Mouse (Mus musculus) MEL (cell line): ENCODE results near the gene Prkch. TPM values are rescaled to one million over a fixed set of nuclear protein-coding genes. Genes with fewer than 3 reads are reported as not detected.

Experiments used
- DNase-seq: peaks from one replicate; pipeline ENCODE4 v3.0.0; 2011; ENCODE audit warnings: low read depth, low spot score
- H3K27ac ChIP-seq: 2 replicates; pipeline ENCODE4 v1.5.1; 2012; ENCODE audit warnings: low read depth, mild to moderate bottlenecking, control low read depth, low read length, moderate library complexity; ENCODE audit not compliant: control insufficient read depth
- H3K27me3 ChIP-seq, 2 experiments: fragments of 150-350 bp in 1 of 2; sonication (generic) in 1 of 2; 2 replicates each; pipeline ENCODE4 v1.6.1; 2012; ENCODE audit warnings: low read length in 2 of 2, mild to moderate bottlenecking in 2 of 2, improper control_type of control experiment in 1 of 2, moderate library complexity in 1 of 2; ENCODE audit not compliant: insufficient read depth in 2 of 2, control insufficient read depth in 1 of 2
- H3K36me3 ChIP-seq, 2 experiments: 2 replicates each; pipeline ENCODE4 v1.6.1; 2012 to 2014; ENCODE audit warnings: low read length in 2 of 2, improper control_type of control experiment in 1 of 2, inconsistent platforms in 1 of 2, mild to moderate bottlenecking in 1 of 2; ENCODE audit not compliant: insufficient read depth in 2 of 2, control insufficient read depth in 1 of 2
- H3K4me1 ChIP-seq, 2 experiments: fragments of 150-350 bp in 1 of 2; sonication (generic) in 1 of 2; 2 replicates each; pipeline ENCODE4 v1.6.1; 2012; ENCODE audit warnings: low read length in 2 of 2, improper control_type of control experiment in 1 of 2, mild to moderate bottlenecking in 1 of 2; ENCODE audit not compliant: insufficient read depth in 2 of 2, control insufficient read depth in 1 of 2
- H3K4me3 ChIP-seq, 2 experiments: fragments of 150-350 bp in 1 of 2; sonication (generic) in 1 of 2; 2 replicates each; pipeline ENCODE4 v1.5.1; 2012; ENCODE audit warnings: low read depth in 2 of 2, low read length in 2 of 2, mild to moderate bottlenecking in 2 of 2, moderate library complexity in 2 of 2, control low read depth in 1 of 2, improper control_type of control experiment in 1 of 2; ENCODE audit not compliant: control insufficient read depth in 1 of 2, insufficient read depth in 1 of 2
- H3K79me2 ChIP-seq: 2 replicates; pipeline ENCODE4 v1.6.1; 2012; ENCODE audit warnings: mild to moderate bottlenecking, low read length, moderate library complexity; ENCODE audit not compliant: control insufficient read depth, poor library complexity, insufficient read depth
- H3K9ac ChIP-seq: 2 replicates; pipeline ENCODE4 v1.6.1; 2012; ENCODE audit warnings: low read depth, mild to moderate bottlenecking, control low read depth, low read length, moderate library complexity; ENCODE audit not compliant: control insufficient read depth, poor library complexity, severe bottlenecking
- H3K9me3 ChIP-seq: fragments of 150-350 bp; sonication (generic); replicated peaks from 2 replicates; pipeline ENCODE4 v1.6.1; 2012; ENCODE audit warnings: mild to moderate bottlenecking, low read length, improper control_type of control experiment, moderate library complexity; ENCODE audit not compliant: insufficient read depth
- BHLHE40 ChIP-seq: IDR thresholded peaks from 2 replicates; pipeline ENCODE4 v1.6.1; 2012; ENCODE audit warnings: low read depth, mild to moderate bottlenecking, inconsistent platforms, low read length, improper control_type of control experiment, borderline replicate concordance
- CHD2 ChIP-seq: IDR thresholded peaks from 2 replicates; pipeline ENCODE4 v1.6.1; 2011; ENCODE audit warnings: low read length, improper control_type of control experiment
- CTCF ChIP-seq, 3 experiments: IDR thresholded peaks in 2 of 3; conservative IDR thresholded peaks in 1 of 3; 2 replicates each; pipeline ENCODE4 v1.5.1; 2011 to 2012; ENCODE audit warnings: low read length in 3 of 3, low read depth in 2 of 3, mild to moderate bottlenecking in 2 of 3, improper control_type of control experiment in 1 of 3, inconsistent platforms in 1 of 3, mixed read lengths in 1 of 3, moderate library complexity in 1 of 3; ENCODE audit not compliant: control insufficient read depth in 1 of 3, insufficient read depth in 1 of 3, poor library complexity in 1 of 3, severe bottlenecking in 1 of 3
- E2F4 ChIP-seq: IDR thresholded peaks from 2 replicates; pipeline ENCODE4 v1.6.1; 2011; ENCODE audit warnings: low read depth, low read length, improper control_type of control experiment, borderline replicate concordance
- GABPA ChIP-seq: IDR thresholded peaks from 2 replicates; pipeline ENCODE4 v1.6.1; 2012; ENCODE audit warnings: low read depth, mild to moderate bottlenecking, inconsistent platforms, low read length, improper control_type of control experiment, moderate library complexity
- MAFK ChIP-seq: IDR thresholded peaks from 2 replicates; pipeline ENCODE4 v1.6.1; 2011; ENCODE audit warnings: low read depth, mild to moderate bottlenecking, low read length, improper control_type of control experiment, borderline replicate concordance
- MAZ ChIP-seq: IDR thresholded peaks from 2 replicates; pipeline ENCODE4 v1.6.1; 2012; ENCODE audit warnings: low read depth, mild to moderate bottlenecking, inconsistent platforms, low read length, improper control_type of control experiment
- MXI1 ChIP-seq: IDR thresholded peaks from 2 replicates; pipeline ENCODE4 v1.6.1; 2011; ENCODE audit warnings: mild to moderate bottlenecking, low read depth, low read length, improper control_type of control experiment
- NRF1 ChIP-seq: IDR thresholded peaks from 2 replicates; pipeline ENCODE4 v1.6.1; 2014; ENCODE audit warnings: low read depth, mild to moderate bottlenecking, inconsistent platforms, low read length, improper control_type of control experiment, moderate library complexity; ENCODE audit not compliant: poor library complexity, insufficient read depth, severe bottlenecking
- RAD21 ChIP-seq: IDR thresholded peaks from 2 replicates; pipeline ENCODE4 v1.6.1; 2011; ENCODE audit warnings: mild to moderate bottlenecking, low read depth, low read length, improper control_type of control experiment
- SIN3A ChIP-seq: IDR thresholded peaks from 2 replicates; pipeline ENCODE4 v1.6.1; 2012; ENCODE audit warnings: low read length, improper control_type of control experiment, inconsistent platforms
- TAL1 ChIP-seq: IDR thresholded peaks from 2 replicates; pipeline ENCODE4 v1.6.1; 2012; ENCODE audit warnings: mild to moderate bottlenecking, inconsistent platforms, low read length, moderate library complexity, mixed read lengths
- TBP ChIP-seq: IDR thresholded peaks from 2 replicates; pipeline ENCODE4 v1.8.0; 2011; ENCODE audit warnings: low read depth, low read length, improper control_type of control experiment
- ZMIZ1 ChIP-seq: IDR thresholded peaks from 2 replicates; pipeline ENCODE4 v1.6.1; 2012; ENCODE audit warnings: low read depth, mild to moderate bottlenecking, inconsistent platforms, low read length, improper control_type of control experiment, moderate library complexity
- ZNF384 ChIP-seq: IDR thresholded peaks from 2 replicates; pipeline ENCODE4 v1.6.1; 2012; ENCODE audit warnings: low read depth, mild to moderate bottlenecking, inconsistent platforms, low read length, improper control_type of control experiment
- polyA plus RNA-seq, 2 experiments: library from polyadenylated mRNA; stranded (reverse) in 1 of 2; unstranded in 1 of 2; fragments of >175 nt in 1 of 2; fragments of >200 nt in 1 of 2; gene quantifications; 2 replicates each; pipeline versions ENCODE4 v1.2.1 to v1.2.4; 2012; ENCODE audit warnings: low replicate concordance in 2 of 2, low read depth in 1 of 2; ENCODE audit not compliant: insufficient read length in 2 of 2, insufficient read depth in 1 of 2, missing spikeins in 1 of 2
- total RNA-seq: library from RNA; depleted of rRNA; stranded (reverse); fragments of 300-350 nt; gene quantifications from 2 replicates; pipeline ENCODE4 v1.2.3, GENCODE M21; 2012

Prkch gene
- total and polyA plus RNA-seq, 3 experiments, result not detected

DNA sequence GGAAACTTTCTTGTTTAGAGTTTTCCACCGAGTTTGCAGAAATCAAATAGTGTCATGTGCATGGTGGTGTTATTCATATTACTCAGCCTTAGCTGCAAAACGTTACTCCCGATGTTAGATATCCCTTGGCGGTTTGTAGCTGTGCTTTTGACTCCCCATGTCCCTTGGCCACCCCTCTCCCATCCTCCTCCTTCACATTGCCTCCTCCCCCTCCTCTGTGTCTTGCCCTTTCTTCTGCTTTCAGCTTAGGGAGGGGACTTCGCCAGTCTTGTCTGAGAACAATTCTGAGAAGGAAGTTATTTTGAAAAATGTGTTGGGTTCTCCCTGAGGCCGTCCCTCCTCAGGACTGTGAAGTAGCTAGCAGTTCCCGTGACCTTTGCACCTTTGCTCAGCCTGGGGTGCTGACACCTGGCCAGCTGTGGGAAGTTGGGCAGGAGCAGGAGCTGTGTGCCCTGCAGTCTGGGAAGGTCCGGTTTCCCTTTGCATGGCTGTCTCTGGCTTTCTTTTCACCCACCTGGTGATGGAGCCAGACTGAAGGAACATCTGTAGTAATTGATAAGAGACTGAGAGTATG, 48.2 kb downstream of the Prkch start:
- Histone ChIP-seq H3K27ac (no peak overlapping the region), H3K4me3 (no peak overlapping the region), H3K79me2 (no peaks in the 10 kb centered on the region), H3K27me3 (peaks cover 0 to 2% of the 10 kb centered on the region in 2 experiments; a peak in 1 of 4 replicates), H3K9ac (no peak overlapping the region), H3K4me1 (no peaks in the 10 kb centered on the region), H3K9me3 (no peaks in the 10 kb centered on the region), H3K36me3 (no peaks in the 10 kb centered on the region)
- no peak for DNase-seq
- TF ChIP-seq NRF1, result no peak
- no peak for TF ChIP-seq TBP
- no peak for TF ChIP-seq MAZ
- no peak for TF ChIP-seq ZNF384

DNA sequence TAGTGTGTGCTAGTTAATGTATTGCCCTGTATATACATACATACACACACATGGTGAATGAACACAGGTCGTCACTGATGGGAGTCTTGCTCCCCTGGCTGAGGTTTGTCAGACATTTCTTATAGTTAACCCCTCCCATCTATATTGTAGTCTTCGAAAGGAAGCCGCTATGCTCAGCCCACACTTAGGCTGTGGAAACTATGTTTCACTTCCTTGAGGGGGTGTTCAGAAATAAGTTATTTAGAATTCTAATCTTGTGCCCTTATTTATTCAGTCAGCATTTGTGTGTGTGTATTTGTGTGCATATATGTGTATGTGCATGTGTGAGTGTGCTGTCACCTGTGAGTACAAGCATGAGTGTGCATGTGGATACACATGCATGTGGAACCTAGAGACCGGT, 49.1 kb downstream of the Prkch start:
- no peaks in the 10 kb centered on the region for H3K79me2 ChIP-seq
- no peak overlapping the region for H3K4me3 ChIP-seq
- H3K36me3 ChIP-seq, result no peaks in the 10 kb centered on the region
- TF ChIP-seq CHD2 (no peak), BHLHE40 (no peak), ZMIZ1 (no peak), MXI1 (no peak), TAL1 (no peak)
- DNase-seq, result no peak
- H3K27me3 ChIP-seq, result peaks cover 0 to 2% of the 10 kb centered on the region in 2 experiments; a peak in 1 of 4 replicates
- no peak overlapping the region for H3K27ac ChIP-seq
- H3K4me1 ChIP-seq, result no peaks in the 10 kb centered on the region
- H3K9ac ChIP-seq, result no peak overlapping the region
- H3K9me3 ChIP-seq, result no peaks in the 10 kb centered on the region

GRCm38 (mm10) chr12:73639571-73639970, 55.0 kb downstream of the Prkch start:
- no peak for DNase-seq
- no peaks in the 10 kb centered on the region for H3K4me1 ChIP-seq
- H3K36me3 ChIP-seq, result no peaks in the 10 kb centered on the region
- no peak overlapping the region for H3K4me3 ChIP-seq
- no peaks in the 10 kb centered on the region for H3K79me2 ChIP-seq
- H3K9ac ChIP-seq, result no peak overlapping the region
- no peaks in the 10 kb centered on the region for H3K27me3 ChIP-seq
- TF ChIP-seq SIN3A, result no peak
- TF ChIP-seq ZMIZ1, result no peak
- no peak for TF ChIP-seq TAL1
- no peak for TF ChIP-seq GABPA
- no peak for TF ChIP-seq ZNF384
- no peak for TF ChIP-seq E2F4
- TF ChIP-seq MAZ, result no peak
- TF ChIP-seq MAFK, result no peak
- TF ChIP-seq RAD21, result no peak
- TF ChIP-seq CTCF (IDR thresholded peaks at IDR 0.05 in 2 of 3, conservative IDR thresholded peaks at IDR 0.05 in 1 of 3; ENCODE audit: control insufficient read depth in 1 of 3, insufficient read depth in 1 of 3, low read depth in 2 of 3, low read length in 3 of 3, poor library complexity in 1 of 3, severe bottlenecking in 1 of 3), result no peak
- H3K27ac ChIP-seq, result no peak overlapping the region
- H3K9me3 ChIP-seq, result no peaks in the 10 kb centered on the region
